In the genomic region with DNA sequence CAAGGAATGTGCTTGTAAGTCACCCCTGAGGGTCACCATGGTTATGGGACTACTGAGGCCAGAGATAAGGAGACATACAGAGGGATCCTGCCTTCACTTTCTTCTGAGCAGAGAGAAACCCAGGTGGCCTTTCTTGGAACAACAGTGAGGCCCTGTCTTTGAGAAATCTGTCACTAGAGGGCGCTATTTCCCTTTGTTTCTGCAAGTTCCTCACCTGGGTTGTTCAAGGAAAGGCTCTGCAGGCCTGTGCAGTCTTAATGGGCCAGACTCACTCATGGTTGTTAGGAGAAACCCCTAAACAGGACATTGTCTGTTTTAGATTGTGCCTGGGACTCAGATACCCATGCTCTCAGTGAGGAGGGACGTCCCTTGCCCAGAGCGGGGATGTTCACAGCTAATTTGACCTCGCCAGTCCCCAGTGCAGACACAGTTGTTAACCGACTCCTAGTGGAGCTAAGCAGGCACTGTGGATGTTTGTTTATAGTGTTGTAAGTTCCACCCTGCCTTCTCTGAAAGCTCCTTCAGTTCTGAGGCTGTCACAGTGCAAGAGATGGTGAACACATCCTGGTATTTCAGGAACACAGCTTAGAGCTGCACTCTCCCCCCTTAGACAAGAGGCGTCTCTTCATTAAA, we compare ENCODE assay signal across 9 mouse cellular contexts. TPM values are rescaled to one million over a fixed set of nuclear protein-coding genes. Genes with fewer than 3 reads are reported as not detected.
A peak's percentile ranks its signal among the peaks of the same experiment; 100 is the strongest.
DNase-seq lines count a peak whose midpoint lies in the region; ATAC-seq lines count a peak whose summit lies in the region.
"Had no signal": no experiment of that assay in that cellular context is flagged by ENCODE, and none has a peak within 500 bp of the region (broad histone marks: within the 10 kb centered on the region; RNA-seq: fewer than 3 reads in every experiment).

No protein-coding gene starts in this region.

- H3K9ac ChIP-seq in limb, embryonic 11.5 days (ENCODE audit: low read length), result no peak overlapping the region
- no peak overlapping the region; the same call in 1 of the 2 replicates for H3K9ac ChIP-seq in midbrain, embryonic 16.5 days (ENCODE audit: low read depth, low read length)

- no peak overlapping the region for H3K27ac ChIP-seq in limb, embryonic 11.5 days (replicated peaks; ENCODE audit: low read depth, low read length)
- no peak overlapping the region for H3K27ac ChIP-seq in midbrain, embryonic 16.5 days (ENCODE audit: low read length)

- ATAC-seq in limb, embryonic 11.5 days (ENCODE audit: insufficient number of reproducible peaks, low FRiP score, low TSS enrichment, low read depth), result peak; percentile 72
- ATAC-seq in midbrain, embryonic 16.5 days, result peak; percentile 81

- H3K4me1 ChIP-seq in limb, embryonic 11.5 days (ENCODE audit: control insufficient read depth, insufficient read depth, low read length), result no peaks in the 10 kb centered on the region
- no peaks in the 10 kb centered on the region for H3K4me1 ChIP-seq in midbrain, embryonic 16.5 days (ENCODE audit: control insufficient read depth, insufficient read depth, low read length)

- H3K9me3 ChIP-seq in limb, embryonic 11.5 days (ENCODE audit: control insufficient read depth, low read length), result no peaks in the 10 kb centered on the region
- no peaks in the 10 kb centered on the region for H3K9me3 ChIP-seq in midbrain, embryonic 16.5 days (replicated peaks; ENCODE audit: control insufficient read depth, low read length, poor library complexity, severe bottlenecking)

- 40% methylated on average over 6 of the region's 6 CpGs for WGBS in limb, embryonic 11.5 days
- whole genome bisulfite sequencing in midbrain, embryonic 16.5 days, result 56% methylated on average over 6 of the region's 6 CpGs

- H3K4me3 ChIP-seq in limb, embryonic 11.5 days (ENCODE audit: low read depth, low read length), result no peak overlapping the region
- no peak overlapping the region for H3K4me3 ChIP-seq in midbrain, embryonic 16.5 days (ENCODE audit: low read depth, low read length)

- H3K36me3 ChIP-seq in limb, embryonic 11.5 days (ENCODE audit: control insufficient read depth, insufficient read depth, low read length), result no peaks in the 10 kb centered on the region
- H3K36me3 ChIP-seq in midbrain, embryonic 16.5 days (ENCODE audit: control insufficient read depth, insufficient read depth, low read length), result no peaks in the 10 kb centered on the region

- no peak overlapping the region for H3K4me2 ChIP-seq in limb, embryonic 11.5 days (ENCODE audit: low read depth, severe bottlenecking)
- no peak overlapping the region for H3K4me2 ChIP-seq in midbrain, embryonic 16.5 days (ENCODE audit: low read length)

- H3K27me3 ChIP-seq in limb, embryonic 11.5 days (ENCODE audit: control insufficient read depth, insufficient read depth, low read length), result no peaks in the 10 kb centered on the region
- H3K27me3 ChIP-seq in midbrain, embryonic 16.5 days (ENCODE audit: control insufficient read depth, insufficient read depth, low read depth, low read length), result no peaks in the 10 kb centered on the region

- DNase-seq in urinary bladder, postnatal 25 days (ENCODE audit: low spot score), result peak; percentile 49
- no peak for DNase-seq in urinary bladder, postnatal 4 days (ENCODE audit: low spot score in 2 of 2)
- DNase-seq in cerebellum, postnatal 10 days, result peak; percentile 84 to 94
- DNase-seq in frontal cortex, postnatal 14 days (ENCODE audit: low spot score in 2 of 2), result peak; percentile 19 to 60
- DNase-seq in kidney, adult 8-10 months, result peak; percentile 61 to 67
- peak; percentile 83 for DNase-seq in limb, embryonic 11.5 days (ENCODE audit: low spot score)
- DNase-seq in testis, postnatal 14 days (ENCODE audit: low spot score), result peak; percentile 57

RNA-seq across cellular contexts. Expression of a gene that starts 49.2 kb away (rescaled TPM):
- polyA plus RNA-seq in limb, embryonic 11.5 days (2014; fragmentation: Nextera tagmentation; extraction: Ambion mirVana), result not detected in 2 replicates
- polyA plus RNA-seq in midbrain, embryonic 16.5 days (2015; fragmentation: Nextera tagmentation; extraction: Ambion mirVana), result 0.74 and 1.8 TPM in 2 replicates
- polyA plus RNA-seq: heart, embryonic 14.5 days had no signal

Comparison
In these comparisons a context has a peak if more than half of its experiments do, and no peak if none do; other contexts are left out.
1. DNase-seq: peak in urinary bladder, postnatal 25 days (single experiment), cerebellum, postnatal 10 days (2 of 2), frontal cortex, postnatal 14 days (2 of 2), kidney, adult 8-10 months (2 of 2), limb, embryonic 11.5 days (single experiment) and testis, postnatal 14 days (single experiment); none in urinary bladder, postnatal 4 days (0 of 2).